Mouse (Mus musculus): ENCODE measurements at regions not wholly inside any gene's neighbourhood (a gene's known extent, or its start where the extent isn't known, plus 50 kb on each side); places are given as distances from the start of the nearest gene placed in this dataset.

DNA sequence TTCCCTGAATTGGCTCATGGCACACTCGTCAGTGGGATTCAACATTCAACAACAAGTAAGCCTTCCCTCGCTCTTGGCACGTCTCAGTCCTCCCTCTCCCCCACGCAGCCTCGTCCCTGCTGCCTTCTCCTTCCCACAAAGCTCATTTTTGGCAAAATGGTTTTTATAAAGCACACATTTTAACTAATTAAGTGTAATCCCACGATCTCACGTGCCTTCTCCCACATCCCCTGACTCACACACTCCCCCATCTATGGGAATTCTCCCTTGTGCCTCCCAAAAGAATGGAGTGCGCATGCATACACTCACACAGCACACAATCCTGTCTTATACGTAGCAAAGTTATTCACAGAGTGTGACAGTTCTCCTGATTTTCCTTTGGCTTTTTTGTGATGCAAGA lies 288.5 kb downstream of the Cd83 start:
- TF ChIP-seq EP300 (IDR thresholded peaks at IDR 0.05; ENCODE audit: low read depth) (no peak), CTCF (IDR thresholded peaks at IDR 0.05; ENCODE audit: low read depth) (no peak)

Data from heart, postnatal 0 days (tissue).